Mouse (Mus musculus) CH12.LX (cell line): ENCODE results near the gene Fam241b.

Experiments
- CTCF ChIP-seq, 2 experiments: IDR thresholded peaks in 1 of 2; conservative IDR thresholded peaks in 1 of 2; 2 replicates each; pipeline ENCODE4 v1.5.1; 2011 to 2012; ENCODE audit warnings: low read depth in 2 of 2, low read length in 2 of 2, improper control_type of control experiment in 1 of 2, inconsistent platforms in 1 of 2, mild to moderate bottlenecking in 1 of 2, moderate library complexity in 1 of 2
- HCFC1 ChIP-seq: IDR thresholded peaks from 2 replicates; pipeline ENCODE4 v1.6.1; 2012; ENCODE audit warnings: low read depth, mild to moderate bottlenecking, inconsistent platforms, low read length, improper control_type of control experiment

GRCm38 (mm10) chr10:62101504-62102439, 41.9 kb downstream of the Fam241b start:
- no peak for TF ChIP-seq HCFC1
- peak; percentile 76 to 89 for TF ChIP-seq CTCF (conservative IDR thresholded peaks at IDR 0.05 in 1 of 2, IDR thresholded peaks at IDR 0.05 in 1 of 2; ENCODE audit: low read depth in 2 of 2, low read length in 2 of 2)
